Mouse (Mus musculus): Measurements from ENCODE around the gene Por. TPM values are rescaled to one million over a fixed set of nuclear protein-coding genes. Genes with fewer than 3 reads are reported as not detected.

Por gene
- polyA plus RNA-seq, 1 experiment from 2014 or later: 102 TPM

GRCm38 (mm10) chr5:135722121-135722520 is 52.3 kb downstream of the Por start:
- Histone ChIP-seq H3K27me3 (no peaks in the 10 kb centered on the region), H3K9me3 (replicated peaks) (no peaks in the 10 kb centered on the region), H3K4me3 (no peak overlapping the region), H3K27ac (0 out of 2 replicates have a peak overlapping the region, but pooled peaks have one; percentile 14), H3K36me3 (ENCODE audit: poor library complexity, severe bottlenecking) (peaks cover 18% of the 10 kb centered on the region), H3K9ac (no peak overlapping the region), H3K4me1 (peaks cover 56% of the 10 kb centered on the region), H3K4me2 (no peak overlapping the region; the same call in 1 of the 2 replicates)
- no peak for ATAC-seq
- WGBS: 74% methylated on average over 11 of the region's 11 CpGs

DNA sequence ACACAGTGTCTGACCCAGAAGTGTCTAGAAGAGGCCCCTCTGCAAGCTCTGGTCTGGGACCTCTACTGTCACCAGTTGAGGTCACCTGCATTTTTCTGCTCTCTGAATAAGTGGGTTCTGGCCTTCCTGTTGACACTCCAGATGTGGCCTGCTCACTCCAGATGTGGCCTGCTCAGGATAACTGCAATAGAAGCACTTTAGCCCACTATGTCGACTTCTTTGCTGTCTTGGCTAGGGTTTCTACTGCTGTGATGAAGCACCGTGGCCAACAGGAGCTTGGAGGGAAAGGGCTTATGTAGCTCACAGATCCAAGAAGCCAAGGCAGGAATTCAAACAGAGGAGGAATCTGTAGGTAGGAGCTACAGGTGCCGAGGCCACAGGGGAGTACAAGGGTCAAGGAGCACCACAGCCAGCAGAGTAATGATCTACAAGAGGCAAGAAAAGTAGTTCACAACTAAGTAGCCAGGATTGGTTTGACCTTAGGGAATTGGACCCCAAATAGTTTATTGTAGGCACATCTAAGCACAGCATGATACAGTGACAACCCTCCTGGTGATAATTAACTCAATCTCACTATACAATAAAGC is 53.4 kb downstream of the Por start:
- Histone ChIP-seq H3K27me3 (no peaks in the 10 kb centered on the region), H3K4me1 (peaks cover 64% of the 10 kb centered on the region), H3K9ac (no peak overlapping the region), H3K4me3 (no peak overlapping the region), H3K9me3 (replicated peaks) (no peaks in the 10 kb centered on the region), H3K4me2 (no peak overlapping the region), H3K27ac (no peak overlapping the region), H3K36me3 (ENCODE audit: poor library complexity, severe bottlenecking) (peaks cover 14% of the 10 kb centered on the region)
- no peak for ATAC-seq
- 78% methylated on average over 3 of the region's 3 CpGs for WGBS

GRCm38 (mm10) chr5:135724536-135725322 is 54.9 kb downstream of the Por start:
- Histone ChIP-seq H3K4me3 (peak overlapping the region; percentile 38), H3K9ac (peak overlapping the region; percentile 69), H3K36me3 (ENCODE audit: poor library complexity, severe bottlenecking) (peaks cover 22% of the 10 kb centered on the region), H3K27me3 (no peaks in the 10 kb centered on the region), H3K9me3 (replicated peaks) (no peaks in the 10 kb centered on the region), H3K27ac (peak overlapping the region; percentile 99), H3K4me1 (peaks cover 63% of the 10 kb centered on the region), H3K4me2 (peak overlapping the region; percentile 68)
- WGBS: 2% methylated on average over 8 of the region's 9 CpGs
- ATAC-seq: peak; percentile 86

- peak overlapping the region; percentile 99 for H3K27ac ChIP-seq
- peak overlapping the region; percentile 38 for H3K4me3 ChIP-seq
- no peaks in the 10 kb centered on the region for H3K9me3 ChIP-seq (replicated peaks)
- no peaks in the 10 kb centered on the region for H3K27me3 ChIP-seq
- under 1% methylated on average over 8 of the region's 8 CpGs for WGBS
- peak overlapping the region; percentile 68 for H3K4me2 ChIP-seq
- H3K4me1 ChIP-seq: peaks cover 60% of the 10 kb centered on the region
- peak overlapping the region; percentile 69 for H3K9ac ChIP-seq
- peak; percentile 94 for ATAC-seq
- peaks cover 29% of the 10 kb centered on the region for H3K36me3 ChIP-seq (ENCODE audit: poor library complexity, severe bottlenecking)
These were observed 55.6 kb downstream of the Por start for GRCm38 (mm10) chr5:135725391-135725841.

- H3K9me3 ChIP-seq (replicated peaks): no peaks in the 10 kb centered on the region
- H3K9ac ChIP-seq: peak overlapping the region; percentile 69
- peak overlapping the region; percentile 68 for H3K4me2 ChIP-seq
- H3K27me3 ChIP-seq: no peaks in the 10 kb centered on the region
- peaks cover 34% of the 10 kb centered on the region for H3K36me3 ChIP-seq (ENCODE audit: poor library complexity, severe bottlenecking)
- H3K4me1 ChIP-seq: peaks cover 60% of the 10 kb centered on the region
- ATAC-seq: no peak
- peak overlapping the region; percentile 38 for H3K4me3 ChIP-seq
- 21% methylated on average over 6 of the region's 6 CpGs for WGBS
- peak overlapping the region; percentile 99 for H3K27ac ChIP-seq
These were observed 56.2 kb downstream of the Por start for GRCm38 (mm10) chr5:135725991-135726390.

- no peak for ATAC-seq
- WGBS: 74% methylated on average over 2 of the region's 2 CpGs
- Histone ChIP-seq H3K4me1 (peaks cover 59% of the 10 kb centered on the region), H3K27me3 (no peaks in the 10 kb centered on the region), H3K9ac (peak overlapping the region; percentile 69), H3K4me2 (peak overlapping the region; percentile 68), H3K36me3 (ENCODE audit: poor library complexity, severe bottlenecking) (peaks cover 40% of the 10 kb centered on the region), H3K27ac (peak overlapping the region; percentile 99), H3K4me3 (peak overlapping the region; percentile 38), H3K9me3 (replicated peaks) (no peaks in the 10 kb centered on the region)
These were observed 57.0 kb downstream of the Por start for GRCm38 (mm10) chr5:135726641-135727346.

GRCm38 (mm10) chr5:135727871-135728270 is 58.0 kb downstream of the Por start:
- no peak for ATAC-seq
- no peak overlapping the region for H3K4me3 ChIP-seq
- no peaks in the 10 kb centered on the region for H3K27me3 ChIP-seq
- no peak overlapping the region for H3K9ac ChIP-seq
- H3K36me3 ChIP-seq (ENCODE audit: poor library complexity, severe bottlenecking): peaks cover 51% of the 10 kb centered on the region
- H3K4me1 ChIP-seq: peaks cover 49% of the 10 kb centered on the region
- no peak overlapping the region for H3K27ac ChIP-seq
- H3K9me3 ChIP-seq (replicated peaks): no peaks in the 10 kb centered on the region
- WGBS: 93% methylated on average over 9 of the region's 9 CpGs
- H3K4me2 ChIP-seq: no peak overlapping the region

- no peak overlapping the region for H3K4me3 ChIP-seq
- no peak overlapping the region for H3K4me2 ChIP-seq
- peaks cover 56% of the 10 kb centered on the region for H3K36me3 ChIP-seq (ENCODE audit: poor library complexity, severe bottlenecking)
- 95% methylated on average over 13 of the region's 13 CpGs for WGBS
- no peak overlapping the region for H3K9ac ChIP-seq
- peaks cover 45% of the 10 kb centered on the region for H3K4me1 ChIP-seq
- ATAC-seq: no peak
- H3K9me3 ChIP-seq (replicated peaks): no peaks in the 10 kb centered on the region
- no peak overlapping the region for H3K27ac ChIP-seq
- no peaks in the 10 kb centered on the region for H3K27me3 ChIP-seq
These were observed 58.5 kb downstream of the Por start for GRCm38 (mm10) chr5:135728361-135728760.

GRCm38 (mm10) chr5:135729351-135729750 is 59.5 kb downstream of the Por start:
- Histone ChIP-seq H3K27ac (no peak overlapping the region), H3K4me3 (no peak overlapping the region), H3K9me3 (replicated peaks) (no peaks in the 10 kb centered on the region), H3K4me2 (no peak overlapping the region), H3K27me3 (no peaks in the 10 kb centered on the region), H3K9ac (no peak overlapping the region), H3K36me3 (ENCODE audit: poor library complexity, severe bottlenecking) (peaks cover 66% of the 10 kb centered on the region), H3K4me1 (peaks cover 35% of the 10 kb centered on the region)
- no peak for ATAC-seq
- WGBS: 96% methylated on average over 13 of the region's 13 CpGs

DNA sequence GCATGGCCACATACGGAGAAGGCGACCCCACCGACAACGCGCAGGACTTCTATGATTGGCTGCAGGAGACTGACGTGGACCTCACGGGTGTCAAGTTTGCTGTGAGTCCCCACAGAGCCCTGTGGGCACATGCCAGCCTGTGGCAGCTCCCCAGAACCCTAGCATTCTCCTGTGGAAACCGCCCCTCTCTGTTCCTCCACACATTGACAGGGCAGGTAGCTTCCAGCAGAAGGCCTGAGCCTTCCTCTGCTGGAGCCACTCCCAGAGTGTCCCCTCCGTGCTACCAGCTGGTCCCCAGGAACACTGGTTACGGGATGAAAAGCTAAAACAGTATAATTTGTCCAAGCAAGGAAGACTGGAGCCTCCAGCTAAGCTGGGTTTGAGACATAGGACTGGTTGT is 60.4 kb downstream of the Por start:
- Histone ChIP-seq H3K27me3 (no peaks in the 10 kb centered on the region), H3K36me3 (ENCODE audit: poor library complexity, severe bottlenecking) (peaks cover 75% of the 10 kb centered on the region)

GRCm38 (mm10) chr5:135730916-135731315 is 61.1 kb downstream of the Por start:
- no peaks in the 10 kb centered on the region for H3K9me3 ChIP-seq (replicated peaks)
- no peak for ATAC-seq
- peaks cover 19% of the 10 kb centered on the region for H3K4me1 ChIP-seq
- no peak overlapping the region for H3K4me3 ChIP-seq
- no peak overlapping the region for H3K9ac ChIP-seq
- H3K36me3 ChIP-seq (ENCODE audit: poor library complexity, severe bottlenecking): peaks cover 81% of the 10 kb centered on the region
- 93% methylated on average over 10 of the region's 10 CpGs for WGBS
- no peak overlapping the region for H3K4me2 ChIP-seq
- no peaks in the 10 kb centered on the region for H3K27me3 ChIP-seq
- H3K27ac ChIP-seq: no peak overlapping the region

More for the DNA sequence above, 60.4 kb downstream of the Por start:
- WGBS: 94% methylated on average over 10 of the region's 10 CpGs
- Histone ChIP-seq H3K9me3 (replicated peaks) (no peaks in the 10 kb centered on the region), H3K4me3 (no peak overlapping the region), H3K4me1 (peaks cover 26% of the 10 kb centered on the region), H3K27ac (no peak overlapping the region), H3K4me2 (no peak overlapping the region), H3K9ac (no peak overlapping the region)
- ATAC-seq: no peak

DNA sequence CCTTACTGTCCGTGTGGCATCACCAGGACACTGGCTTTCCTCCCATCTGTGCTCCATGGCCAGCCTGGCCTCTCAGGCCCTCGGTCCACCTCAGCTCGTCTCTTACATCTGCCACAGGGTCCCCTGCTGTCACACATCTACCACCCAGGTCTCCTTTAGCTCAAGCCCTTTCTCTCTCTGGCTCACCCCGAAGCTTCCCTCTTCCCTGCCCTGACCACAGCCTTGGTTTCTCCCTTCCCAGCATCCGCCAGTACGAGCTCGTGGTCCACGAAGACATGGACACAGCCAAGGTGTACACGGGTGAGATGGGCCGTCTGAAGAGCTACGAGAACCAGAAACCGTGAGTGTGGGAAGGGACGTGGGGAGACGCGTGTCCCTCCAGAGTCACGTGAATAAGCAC is 61.5 kb downstream of the Por start:
- H3K9ac ChIP-seq: no peak overlapping the region
- H3K4me2 ChIP-seq: no peak overlapping the region
- WGBS: 93% methylated on average over 16 of the region's 16 CpGs
- peaks cover 85% of the 10 kb centered on the region for H3K36me3 ChIP-seq (ENCODE audit: poor library complexity, severe bottlenecking)
- H3K4me3 ChIP-seq: no peak overlapping the region
- peaks cover 15% of the 10 kb centered on the region for H3K4me1 ChIP-seq
- H3K9me3 ChIP-seq (replicated peaks): no peaks in the 10 kb centered on the region
- no peak for ATAC-seq
- no peaks in the 10 kb centered on the region for H3K27me3 ChIP-seq
- no peak overlapping the region for H3K27ac ChIP-seq
